Mouse (Mus musculus) kidney, embryonic 14.5 days (tissue): ENCODE data around the gene Prkcd. TPM values are rescaled to one million over a fixed set of nuclear protein-coding genes. Genes with fewer than 3 reads are reported as not detected.

Experiments
- ATAC-seq: fragments of 200-750 bp; cut with Nextera tagmentation; 2 replicates; pipeline ENCODE4 v1.8.0; 2017; ENCODE audit warnings: moderate number of reproducible peaks, mild to moderate bottlenecking, moderate TSS enrichment, moderate library complexity; ENCODE audit not compliant: low FRiP score, low TSS enrichment
- H3K27ac ChIP-seq: fragments of 300-500 bp; sonication (generic); 2 replicates; pipeline ENCODE4 v1.5.1; 2014; ENCODE audit warnings: low read depth, mild to moderate bottlenecking, low read length, moderate library complexity, mixed read lengths
- H3K27me3 ChIP-seq: fragments of 300-500 bp; sonication (generic); 2 replicates; pipeline ENCODE4 v1.6.1; 2014; ENCODE audit warnings: mild to moderate bottlenecking, low read length; ENCODE audit not compliant: control insufficient read depth, insufficient read depth
- H3K36me3 ChIP-seq: fragments of 300-500 bp; sonication (generic); 2 replicates; pipeline ENCODE4 v1.6.1; 2014; ENCODE audit warnings: low read length, mixed read lengths; ENCODE audit not compliant: control insufficient read depth, insufficient read depth
- H3K4me1 ChIP-seq: fragments of 300-500 bp; sonication (generic); 2 replicates; pipeline ENCODE4 v1.6.1; 2014; ENCODE audit warnings: low read length, mixed read lengths; ENCODE audit not compliant: control insufficient read depth, insufficient read depth
- H3K4me2 ChIP-seq: fragments of 300-500 bp; sonication (generic); replicated peaks from 2 replicates; pipeline ENCODE4 v1.6.1; 2014; ENCODE audit warnings: low read depth, mild to moderate bottlenecking, low read length
- H3K4me3 ChIP-seq: fragments of 300-500 bp; sonication (generic); 2 replicates; pipeline ENCODE4 v1.5.1; 2014; ENCODE audit warnings: mild to moderate bottlenecking, low read length
- H3K9ac ChIP-seq: fragments of 300-500 bp; sonication (generic); 2 replicates; pipeline ENCODE4 v1.6.1; 2014; ENCODE audit warnings: low read depth, mild to moderate bottlenecking, low read length, moderate library complexity
- H3K9me3 ChIP-seq: fragments of 300-500 bp; sonication (generic); 2 replicates; pipeline ENCODE4 v1.6.1; 2016; ENCODE audit warnings: low read length; ENCODE audit not compliant: control insufficient read depth
- WGBS: fragments of 180-500 bp; shearing (Covaris S2); extraction: QIAGEN DNeasy Blood & Tissue Kit; methylation state at CpG from one replicate; pipeline ENCODE4 v1.1.7; 2014; 5-methylcytosine and 5-hydroxymethylcytosine counted together
- polyA plus RNA-seq: library from polyadenylated mRNA; unstranded; fragments of >200 nt; fragmentation: Nextera tagmentation; extraction: Ambion mirVana; gene quantifications from 2 replicates; pipeline ENCODE4 v1.2.1, GENCODE M21; 2014

Prkcd gene
- polyA plus RNA-seq, 1 experiment from 2014 or later = 37.0 TPM

- Histone ChIP-seq H3K4me3 (no peak overlapping the region), H3K4me2 (no peak overlapping the region), H3K27me3 (no peaks in the 10 kb centered on the region), H3K4me1 (0 out of 2 replicates have a peak, but pooled peaks cover 2% of the 10 kb centered on the region), H3K9me3 (no peaks in the 10 kb centered on the region), H3K27ac (no peak overlapping the region), H3K9ac (no peak overlapping the region), H3K36me3 (no peaks in the 10 kb centered on the region)
- WGBS = 86% methylated on average over 2 of the region's 2 CpGs
- ATAC-seq = no peak
Measured at GRCm38 (mm10) chr14:30618746-30619275, 7.2 kb downstream of the Prkcd start.

GRCm38 (mm10) chr14:30616751-30617150 is 9.3 kb downstream of the Prkcd start:
- no peak for ATAC-seq
- Histone ChIP-seq H3K9ac (no peak overlapping the region), H3K4me3 (no peak overlapping the region), H3K27me3 (no peaks in the 10 kb centered on the region), H3K4me1 (0 out of 2 replicates have a peak, but pooled peaks cover 2% of the 10 kb centered on the region), H3K36me3 (no peaks in the 10 kb centered on the region), H3K27ac (no peak overlapping the region), H3K4me2 (no peak overlapping the region), H3K9me3 (no peaks in the 10 kb centered on the region)
- WGBS = 49% methylated on average over 2 of the region's 2 CpGs

- ATAC-seq = no peak
- Histone ChIP-seq H3K36me3 (peaks cover 9% of the 10 kb centered on the region; the same call in 1 of the 2 replicates), H3K9ac (no peak overlapping the region), H3K4me2 (no peak overlapping the region), H3K4me3 (no peak overlapping the region), H3K27me3 (no peaks in the 10 kb centered on the region), H3K4me1 (0 out of 2 replicates have a peak, but pooled peaks cover 2% of the 10 kb centered on the region), H3K27ac (no peak overlapping the region), H3K9me3 (no peaks in the 10 kb centered on the region)
- WGBS = 87% methylated on average over 2 of the region's 2 CpGs
Measured at GRCm38 (mm10) chr14:30612962-30613715, 12.9 kb downstream of the Prkcd start.

GRCm38 (mm10) chr14:30612523-30612922 is 13.5 kb downstream of the Prkcd start:
- 23% methylated on average over 7 of the region's 7 CpGs for WGBS
- no peak for ATAC-seq
- H3K4me3 ChIP-seq = no peak overlapping the region

GRCm38 (mm10) chr14:30610940-30611339 is 15.1 kb downstream of the Prkcd start:
- Histone ChIP-seq H3K4me3 (no peak overlapping the region), H3K27me3 (no peaks in the 10 kb centered on the region), H3K9me3 (no peaks in the 10 kb centered on the region), H3K27ac (no peak overlapping the region), H3K4me2 (no peak overlapping the region), H3K4me1 (0 out of 2 replicates have a peak, but pooled peaks cover 2% of the 10 kb centered on the region), H3K36me3 (peaks cover 17% of the 10 kb centered on the region; the same call in 1 of the 2 replicates), H3K9ac (no peak overlapping the region)
- 86% methylated on average over 3 of the region's 3 CpGs for WGBS
- no peak for ATAC-seq

More at GRCm38 (mm10) chr14:30612523-30612922, 13.5 kb downstream of the Prkcd start:
- H3K27ac ChIP-seq = no peak overlapping the region
- H3K9ac ChIP-seq = no peak overlapping the region
- 0 out of 2 replicates have a peak, but pooled peaks cover 2% of the 10 kb centered on the region for H3K4me1 ChIP-seq
- H3K36me3 ChIP-seq = peaks cover 11% of the 10 kb centered on the region; the same call in 1 of the 2 replicates
- H3K27me3 ChIP-seq = no peaks in the 10 kb centered on the region
- no peaks in the 10 kb centered on the region for H3K9me3 ChIP-seq
- no peak overlapping the region for H3K4me2 ChIP-seq

GRCm38 (mm10) chr14:30610304-30610703 is 15.7 kb downstream of the Prkcd start:
- peaks cover 22% of the 10 kb centered on the region; the same call in 1 of the 2 replicates for H3K36me3 ChIP-seq
- H3K9me3 ChIP-seq = no peaks in the 10 kb centered on the region
- no peak for ATAC-seq
- no peak overlapping the region for H3K27ac ChIP-seq
- no peak overlapping the region for H3K4me2 ChIP-seq
- 0 out of 2 replicates have a peak, but pooled peaks cover 2% of the 10 kb centered on the region for H3K4me1 ChIP-seq
- WGBS = 75% methylated on average over 2 of the region's 2 CpGs
- H3K9ac ChIP-seq = no peak overlapping the region
- no peaks in the 10 kb centered on the region for H3K27me3 ChIP-seq
- H3K4me3 ChIP-seq = no peak overlapping the region

- H3K27ac ChIP-seq = no peak overlapping the region
- H3K4me2 ChIP-seq = no peak overlapping the region
- ATAC-seq = no peak
- 83% methylated on average over 3 of the region's 3 CpGs for WGBS
- no peak overlapping the region for H3K4me3 ChIP-seq
- no peaks in the 10 kb centered on the region for H3K27me3 ChIP-seq
- peaks cover 22% of the 10 kb centered on the region; the same call in 1 of the 2 replicates for H3K36me3 ChIP-seq
- 0 out of 2 replicates have a peak, but pooled peaks cover under 1% of the 10 kb centered on the region for H3K4me1 ChIP-seq
- H3K9me3 ChIP-seq = no peaks in the 10 kb centered on the region
- H3K9ac ChIP-seq = no peak overlapping the region
Measured at GRCm38 (mm10) chr14:30609499-30609898, 16.5 kb downstream of the Prkcd start.

GRCm38 (mm10) chr14:30608176-30608575 is 17.8 kb downstream of the Prkcd start:
- ATAC-seq = no peak
- WGBS = 88% methylated on average over 6 of the region's 6 CpGs
- H3K4me3 ChIP-seq = no peak overlapping the region
- no peak overlapping the region for H3K9ac ChIP-seq
- H3K4me2 ChIP-seq = no peak overlapping the region
- no peaks in the 10 kb centered on the region for H3K4me1 ChIP-seq
- H3K9me3 ChIP-seq = no peaks in the 10 kb centered on the region
- no peaks in the 10 kb centered on the region for H3K27me3 ChIP-seq
- H3K27ac ChIP-seq = no peak overlapping the region
- peaks cover 24% of the 10 kb centered on the region; the same call in 1 of the 2 replicates for H3K36me3 ChIP-seq

GRCm38 (mm10) chr14:30607696-30608095 is 18.3 kb downstream of the Prkcd start:
- Histone ChIP-seq H3K9me3 (no peaks in the 10 kb centered on the region), H3K4me1 (no peaks in the 10 kb centered on the region), H3K4me3 (no peak overlapping the region), H3K27ac (no peak overlapping the region), H3K9ac (no peak overlapping the region), H3K4me2 (no peak overlapping the region), H3K36me3 (peaks cover 24% of the 10 kb centered on the region; the same call in 1 of the 2 replicates), H3K27me3 (no peaks in the 10 kb centered on the region)
- ATAC-seq = no peak
- WGBS = 60% methylated on average over 4 of the region's 4 CpGs
